Mouse (Mus musculus) ES-CJ7 (cell line): ENCODE measurements at regions not wholly inside any gene's neighbourhood (a gene's known extent, or its start where the extent isn't known, plus 50 kb on each side); places are given as distances from the start of the nearest gene placed in this dataset.

Experiments
- DNase-seq: peaks from one replicate; pipeline ENCODE4 v3.0.0; 2011; ENCODE audit warnings: low read depth, low spot score

DNA sequence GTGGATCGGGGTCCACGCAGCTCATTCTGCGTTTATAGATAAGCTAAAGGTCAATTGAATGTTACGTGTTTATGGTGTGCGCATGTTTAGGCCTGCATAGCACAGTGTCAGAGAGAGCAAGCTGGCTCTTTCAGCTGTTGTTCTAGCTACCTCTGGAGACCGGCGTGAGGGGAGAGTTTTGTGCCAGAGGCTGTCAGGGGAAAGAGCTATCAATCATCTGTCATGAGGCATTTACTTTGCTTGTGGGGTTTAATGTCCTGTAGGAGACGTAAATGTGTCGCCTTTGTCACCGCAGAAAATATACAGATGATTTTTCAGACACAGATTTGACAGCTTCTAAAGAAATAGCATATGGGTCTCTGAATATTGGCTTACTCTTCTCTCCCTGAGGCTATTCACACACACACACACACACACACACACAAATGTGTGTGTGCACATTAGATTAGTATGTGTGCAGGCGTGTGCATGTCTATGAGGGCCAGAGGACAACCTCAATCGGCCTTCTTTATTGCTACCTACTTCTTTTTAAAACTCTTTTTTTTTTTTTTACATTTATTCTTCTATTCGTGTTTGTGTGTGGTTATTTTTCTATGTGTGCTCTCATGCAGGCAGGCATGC lies 432.0 kb upstream of the Mctp2 start:
- no peak for DNase-seq

DNA sequence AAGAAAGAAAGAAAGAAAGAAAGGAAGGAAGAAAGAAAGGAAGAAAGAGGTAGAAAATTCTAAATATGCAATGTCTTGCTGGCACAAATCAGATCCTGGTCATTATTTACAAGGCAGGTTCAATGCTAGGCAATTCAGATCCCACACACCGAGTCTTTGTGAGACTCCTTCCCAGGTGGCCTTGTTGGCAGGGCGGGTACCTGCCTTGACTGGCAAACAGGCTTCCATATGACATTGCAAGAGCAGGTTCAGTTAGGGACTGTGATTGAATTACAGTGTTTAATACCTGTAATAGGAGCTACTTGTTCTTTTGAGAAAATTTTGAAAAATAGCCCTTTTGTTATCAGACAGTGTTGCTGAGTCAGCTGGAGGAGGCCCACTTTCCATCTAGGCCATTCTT lies 436.0 kb upstream of the Mctp2 start:
- DNase-seq: no peak

DNA sequence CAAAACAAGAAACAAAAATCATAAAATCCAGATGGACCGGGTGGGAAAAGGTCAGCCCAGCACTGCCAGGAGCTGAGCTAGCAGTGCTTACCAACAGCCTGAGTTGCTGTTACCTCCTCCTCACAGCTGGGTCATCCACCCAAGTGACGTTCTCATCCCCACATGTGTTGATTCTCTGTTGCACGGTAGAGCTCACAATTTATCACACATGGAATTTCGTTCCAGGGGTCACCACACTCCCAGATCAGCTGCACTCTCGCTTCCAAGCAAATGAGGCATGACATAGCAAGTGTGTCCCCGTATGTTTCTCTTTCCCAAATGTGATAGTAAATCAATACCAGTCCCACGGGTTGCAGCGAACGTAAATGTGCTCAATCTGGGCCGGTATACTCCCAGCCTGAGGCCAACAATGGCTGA lies 445.1 kb upstream of the Mctp2 start:
- DNase-seq: no peak

DNA sequence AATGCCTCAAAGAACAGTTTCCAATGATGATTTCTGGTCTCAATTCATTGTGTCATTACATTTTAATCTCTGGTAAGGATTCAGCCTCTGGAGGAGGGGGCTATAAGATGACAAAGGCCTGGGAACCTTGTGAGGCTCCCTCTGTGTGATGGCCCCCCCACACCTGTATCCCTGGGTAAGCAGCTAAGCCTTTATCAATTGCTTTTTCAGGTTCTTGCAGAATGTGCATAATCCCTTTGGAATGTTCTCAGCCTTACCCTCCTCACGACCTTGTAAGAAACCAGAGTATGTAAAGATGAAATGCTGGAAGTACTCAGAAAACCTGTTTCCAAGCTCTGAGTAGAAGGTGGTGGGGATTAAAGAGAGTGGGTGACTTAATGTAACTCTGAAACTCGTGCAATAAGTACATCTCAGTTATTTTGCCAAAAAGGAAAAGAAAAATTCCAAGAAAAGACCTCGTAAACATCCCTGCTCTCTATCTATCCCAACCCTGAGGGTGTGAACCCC lies 446.7 kb upstream of the Mctp2 start:
- DNase-seq: no peak

DNA sequence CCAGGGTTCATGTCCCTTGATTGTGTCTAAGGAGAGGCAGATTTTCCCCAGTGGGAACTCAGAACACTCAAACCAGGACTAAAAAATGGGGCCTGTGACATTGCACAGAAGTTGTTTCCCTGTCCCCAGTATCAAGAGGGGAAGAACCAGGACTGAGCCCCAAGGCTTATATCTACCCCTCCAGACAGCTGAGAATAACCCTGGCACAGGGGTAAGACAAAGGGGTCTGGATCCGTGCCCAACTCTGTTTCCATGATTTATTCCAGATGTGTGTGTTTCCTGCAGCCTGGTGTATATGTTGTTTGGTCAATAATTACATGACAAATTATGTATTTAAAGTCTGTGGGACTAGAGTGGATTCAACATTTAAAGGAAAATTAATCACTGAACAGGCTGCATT lies 456.3 kb upstream of the Mctp2 start:
- DNase-seq: no peak

DNA sequence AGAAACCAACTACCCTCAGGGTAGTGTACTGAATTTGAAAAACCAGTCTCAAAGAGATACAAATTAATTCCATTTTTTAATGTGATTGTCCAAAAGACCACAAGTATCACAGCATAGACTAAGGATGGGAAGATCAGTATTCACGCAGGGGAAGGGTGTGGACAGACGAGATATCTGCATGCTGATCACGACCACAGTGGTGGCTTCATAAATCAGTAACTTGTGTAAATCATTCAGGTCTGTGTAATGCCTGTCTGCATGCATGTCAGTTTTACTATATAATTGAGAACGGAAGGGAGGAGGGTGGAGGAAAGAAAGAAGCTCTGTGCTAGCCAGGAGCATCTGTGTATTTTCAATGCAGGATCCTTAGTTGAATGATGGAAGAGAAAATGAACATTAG lies 462.3 kb upstream of the Mctp2 start:
- no peak for DNase-seq

DNA sequence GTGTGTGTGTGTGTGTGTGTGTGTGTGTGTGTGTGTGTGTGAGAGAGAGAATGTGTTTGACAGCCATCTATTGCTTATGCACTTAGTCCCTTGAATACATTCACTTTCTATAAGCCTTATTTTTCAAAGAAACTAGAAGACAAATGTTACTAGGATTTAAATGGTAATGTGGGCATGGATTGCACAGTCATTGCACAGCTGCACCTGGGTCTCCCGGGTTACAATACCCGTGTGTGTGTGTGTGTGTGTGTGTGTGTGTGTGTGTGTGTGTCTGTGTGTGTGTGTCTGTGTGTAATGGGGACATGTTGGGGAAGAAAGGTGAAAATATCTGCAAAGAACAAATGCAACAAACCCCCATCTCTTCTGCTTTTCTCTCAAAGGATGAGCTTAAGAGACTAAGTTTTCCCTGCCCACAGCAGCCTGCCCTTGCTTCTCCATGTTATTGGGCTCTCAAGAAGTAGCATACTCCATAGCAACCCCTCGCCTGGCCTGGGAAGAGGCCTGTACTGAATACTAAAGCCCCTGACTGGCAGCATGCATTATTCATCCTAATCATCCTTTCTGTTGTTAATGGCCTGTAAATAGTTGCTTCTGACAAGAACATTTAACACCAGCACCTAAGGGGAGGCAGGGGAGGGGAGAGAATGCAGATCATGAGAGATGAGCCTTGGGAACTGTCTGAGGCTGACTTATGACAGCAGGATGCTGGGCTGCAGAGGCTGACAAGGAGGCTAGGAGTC lies 467.8 kb upstream of the Mctp2 start:
- DNase-seq: peak; percentile 11

DNA sequence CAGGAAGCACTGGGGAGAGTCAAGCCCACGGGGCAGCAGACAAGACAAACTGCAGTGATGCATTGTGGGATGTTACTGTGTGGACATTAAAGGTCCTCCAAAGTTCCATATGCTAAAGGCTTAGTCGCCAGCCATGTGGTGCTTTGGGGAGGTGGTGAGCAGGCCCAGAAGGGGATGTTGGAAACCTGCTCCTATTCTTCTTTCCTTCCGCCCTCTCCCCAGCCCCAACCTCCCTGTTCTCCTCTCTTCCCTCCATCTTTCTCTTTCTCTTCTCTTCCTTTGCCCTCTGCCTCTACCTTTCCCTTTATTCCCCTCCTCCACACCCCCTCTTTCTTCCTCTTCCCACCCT lies 468.3 kb upstream of the Mctp2 start:
- no peak for DNase-seq

DNA sequence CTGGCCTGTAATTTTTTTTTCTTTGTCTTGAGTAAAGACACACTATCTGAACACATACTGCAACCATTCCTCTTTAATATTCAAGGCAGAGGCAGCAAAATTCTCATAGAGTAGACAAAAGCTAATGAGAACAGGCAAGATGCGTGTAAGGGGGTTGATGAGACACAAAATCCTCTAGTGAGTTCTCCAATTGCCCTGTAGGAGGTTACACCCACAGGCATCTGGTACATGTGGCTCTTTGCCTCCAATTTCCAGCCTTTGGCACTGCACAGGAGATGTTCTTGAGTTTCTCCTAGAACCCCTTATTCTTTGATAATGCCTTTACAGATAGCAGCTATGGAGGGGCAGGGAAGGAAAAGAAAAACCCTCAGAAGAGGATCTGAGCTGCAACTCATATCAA lies 480.9 kb upstream of the Mctp2 start:
- no peak for DNase-seq

DNA sequence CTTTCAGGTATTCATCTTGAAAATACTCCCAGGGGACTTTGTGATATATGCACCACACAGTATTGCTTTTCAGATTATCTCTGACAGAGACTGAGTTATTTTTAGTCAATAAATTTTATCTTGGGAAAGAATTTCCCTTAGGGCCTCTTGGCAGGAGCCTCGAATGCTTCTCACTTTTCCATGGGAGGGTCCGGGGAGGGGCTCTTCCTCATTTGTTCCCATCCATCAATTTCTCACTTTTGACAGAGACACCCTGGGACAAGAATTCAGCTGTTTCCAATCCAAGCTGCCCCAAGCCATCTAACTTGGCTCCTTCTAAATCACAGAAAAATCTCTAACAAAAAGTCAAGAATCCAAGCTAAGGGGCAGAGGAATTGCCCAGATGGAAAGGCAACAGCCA lies 481.9 kb upstream of the Mctp2 start:
- no peak for DNase-seq

DNA sequence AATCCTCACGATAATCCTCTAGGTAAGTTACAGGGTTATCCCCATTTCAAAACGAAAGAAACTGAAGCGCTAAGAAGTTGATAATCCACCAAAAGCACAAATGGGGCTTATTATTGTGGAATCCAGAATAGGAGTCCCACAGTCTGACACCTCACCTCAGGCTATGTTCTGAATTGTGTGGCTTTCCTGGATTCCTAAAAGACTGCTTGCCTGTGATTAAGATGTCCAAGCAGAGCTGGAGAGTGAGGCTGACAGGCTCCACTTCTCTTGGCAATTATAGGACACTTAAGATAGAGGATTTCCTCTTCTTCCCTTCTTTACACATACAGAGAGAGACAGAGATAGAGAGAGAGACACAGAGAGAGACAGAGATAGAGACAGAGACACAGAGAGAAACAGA lies 515.7 kb upstream of the Mctp2 start:
- no peak for DNase-seq

DNA sequence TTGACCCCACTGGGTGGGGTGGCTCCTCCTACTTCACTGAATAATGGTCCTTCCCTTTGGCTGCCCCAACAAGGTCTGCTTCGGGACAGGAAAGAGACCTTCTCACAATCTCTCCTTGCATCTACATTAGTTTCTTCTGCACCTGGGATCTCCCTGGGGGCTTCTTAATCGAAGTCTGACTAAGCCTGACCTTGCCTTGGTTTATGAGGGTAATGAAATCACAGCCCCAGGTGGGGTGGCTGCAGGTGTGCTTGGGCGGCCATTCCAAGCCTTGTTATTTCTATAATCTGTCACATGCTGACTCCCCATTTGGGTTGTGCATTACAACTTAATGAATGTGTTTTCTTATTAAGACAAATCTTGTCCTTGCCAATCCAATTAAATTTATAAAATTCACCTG lies 520.2 kb upstream of the Mctp2 start:
- DNase-seq: no peak

DNA sequence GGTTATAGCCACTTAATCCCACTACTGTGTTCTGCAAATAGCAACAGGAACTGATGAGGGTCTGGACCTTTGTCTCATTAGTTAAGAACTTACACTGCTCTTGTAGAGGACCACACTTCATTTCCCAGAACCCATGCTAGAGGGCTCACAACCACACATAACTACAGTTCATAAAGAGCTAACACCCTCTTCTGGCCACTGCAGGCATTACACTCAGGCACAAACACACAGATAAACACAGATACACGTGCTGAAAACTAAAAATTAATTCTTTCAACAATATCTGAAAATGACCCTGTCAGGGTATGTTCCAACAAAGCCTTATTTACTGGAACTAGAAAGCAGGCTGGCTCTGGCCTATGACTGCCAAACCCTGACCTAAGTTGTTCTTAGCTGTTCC lies 529.0 kb upstream of the Mctp2 start:
- peak; percentile 27 for DNase-seq

DNA sequence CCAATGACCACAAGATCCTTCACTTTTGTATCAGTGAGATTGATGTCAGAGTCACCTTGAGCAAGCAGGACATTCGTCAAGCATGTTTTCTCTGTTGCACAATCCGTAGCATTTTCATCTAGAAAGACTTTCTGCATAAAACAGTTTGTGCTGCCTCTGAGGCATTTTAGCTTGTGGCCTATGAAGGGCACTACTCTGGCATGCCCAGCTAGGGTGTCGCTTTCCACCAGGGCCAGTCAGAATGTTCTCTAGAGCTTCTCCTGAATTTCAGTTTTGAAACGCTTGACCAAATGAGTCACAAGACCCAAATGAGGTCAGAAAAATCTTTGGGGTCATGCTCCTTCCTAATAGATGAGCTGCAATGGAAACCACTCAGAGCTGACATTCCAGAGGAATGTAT lies 529.6 kb upstream of the Mctp2 start:
- DNase-seq: no peak

DNA sequence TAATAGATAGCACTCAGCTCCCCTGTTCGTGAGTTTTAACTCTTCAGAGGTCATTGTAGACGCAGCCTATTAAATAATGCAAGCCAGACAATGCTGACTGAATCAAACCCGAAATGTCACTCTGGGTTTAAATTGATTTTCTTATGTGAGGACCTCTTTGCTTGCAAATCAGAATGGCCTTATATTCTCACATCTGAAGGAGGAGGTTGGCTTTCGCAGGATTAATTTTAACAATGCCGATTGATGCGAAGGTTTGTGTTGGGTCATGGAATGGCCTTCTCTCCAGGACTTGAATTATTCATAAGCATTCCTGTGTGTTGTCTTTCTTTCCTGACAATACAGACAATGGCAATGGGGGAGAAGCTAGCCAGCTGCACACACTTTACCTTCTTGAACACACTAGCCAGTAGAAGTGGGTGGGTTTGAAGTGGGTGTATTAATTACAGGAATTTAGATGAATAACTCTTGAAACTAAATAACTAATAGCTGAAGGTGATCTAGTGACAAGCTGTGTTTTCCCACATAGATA lies 530.1 kb upstream of the Mctp2 start:
- DNase-seq: no peak

DNA sequence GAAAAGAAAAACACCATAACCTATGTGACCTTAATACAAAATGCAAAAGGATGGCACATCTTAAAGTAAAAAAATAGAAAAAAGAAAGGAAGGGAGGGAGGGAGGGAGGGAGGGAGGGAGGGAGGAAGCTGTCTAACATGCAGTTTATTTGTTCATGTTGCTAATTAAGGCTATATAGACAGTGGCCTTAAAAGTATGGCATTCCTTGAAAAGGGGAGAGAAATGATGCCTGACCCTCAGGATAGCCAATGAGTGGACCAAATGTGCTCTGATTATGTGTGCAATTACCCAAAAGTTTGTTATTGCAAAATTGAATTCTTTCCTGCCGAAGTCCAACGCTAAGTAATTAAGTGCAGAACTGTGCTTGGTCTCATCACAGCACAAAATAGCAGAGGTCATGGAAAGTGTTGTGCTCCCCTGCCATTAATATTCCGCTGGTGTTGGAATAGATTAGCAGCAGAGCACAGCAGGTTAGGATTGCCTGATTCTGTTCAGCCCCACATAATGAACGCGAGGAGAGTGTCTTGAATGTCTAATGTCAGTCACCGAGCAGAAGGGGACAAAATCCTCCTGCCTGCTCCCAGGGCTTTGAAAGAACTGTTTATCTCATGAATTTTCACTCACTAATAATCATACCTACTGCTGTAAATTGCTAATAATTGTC lies 531.7 kb upstream of the Mctp2 start:
- no peak for DNase-seq

DNA sequence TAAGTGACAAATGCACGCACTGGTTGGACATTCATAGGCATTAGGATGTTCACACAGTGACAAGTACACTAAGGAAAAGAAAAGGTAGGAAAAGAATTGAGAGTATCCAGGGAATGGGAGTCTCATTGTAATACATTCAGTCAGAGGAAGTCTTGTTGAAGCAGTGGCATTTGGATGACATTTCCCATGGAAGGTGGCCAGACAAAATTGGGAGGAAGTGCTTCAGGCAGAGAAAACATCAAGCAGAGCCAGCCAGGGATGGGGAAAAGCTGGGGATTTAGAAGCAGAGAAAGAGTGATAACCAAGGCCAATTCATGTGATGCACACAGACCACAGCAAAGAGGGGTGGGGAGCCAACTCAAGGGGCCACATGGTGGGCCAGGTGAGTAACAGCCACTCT lies 524.0 kb upstream of the Rgma start:
- no peak for DNase-seq

DNA sequence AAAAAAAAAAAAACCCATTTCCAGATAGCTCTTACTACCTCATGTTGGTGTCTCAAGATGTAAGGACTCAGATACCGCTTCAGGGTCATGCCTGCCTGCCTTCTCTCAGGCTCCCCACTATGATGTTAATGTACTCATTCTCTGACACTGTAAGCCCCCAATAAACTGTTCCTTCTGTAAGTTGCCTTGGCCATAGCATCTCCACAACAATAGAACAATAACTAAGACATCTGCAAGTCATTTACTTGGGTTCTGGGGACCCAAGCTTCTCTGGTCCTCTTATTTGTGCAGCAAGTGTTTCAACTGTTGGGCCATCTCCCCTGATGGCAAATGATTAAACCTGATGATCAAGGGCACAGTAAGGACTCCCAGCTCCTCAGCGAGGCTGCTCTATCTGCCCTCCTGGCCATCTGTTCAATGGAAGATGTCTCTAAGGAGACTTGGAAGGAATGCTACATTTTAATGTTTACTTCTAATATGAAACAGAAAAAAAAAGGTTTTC lies 520.8 kb upstream of the Rgma start:
- peak; percentile 85 for DNase-seq

DNA sequence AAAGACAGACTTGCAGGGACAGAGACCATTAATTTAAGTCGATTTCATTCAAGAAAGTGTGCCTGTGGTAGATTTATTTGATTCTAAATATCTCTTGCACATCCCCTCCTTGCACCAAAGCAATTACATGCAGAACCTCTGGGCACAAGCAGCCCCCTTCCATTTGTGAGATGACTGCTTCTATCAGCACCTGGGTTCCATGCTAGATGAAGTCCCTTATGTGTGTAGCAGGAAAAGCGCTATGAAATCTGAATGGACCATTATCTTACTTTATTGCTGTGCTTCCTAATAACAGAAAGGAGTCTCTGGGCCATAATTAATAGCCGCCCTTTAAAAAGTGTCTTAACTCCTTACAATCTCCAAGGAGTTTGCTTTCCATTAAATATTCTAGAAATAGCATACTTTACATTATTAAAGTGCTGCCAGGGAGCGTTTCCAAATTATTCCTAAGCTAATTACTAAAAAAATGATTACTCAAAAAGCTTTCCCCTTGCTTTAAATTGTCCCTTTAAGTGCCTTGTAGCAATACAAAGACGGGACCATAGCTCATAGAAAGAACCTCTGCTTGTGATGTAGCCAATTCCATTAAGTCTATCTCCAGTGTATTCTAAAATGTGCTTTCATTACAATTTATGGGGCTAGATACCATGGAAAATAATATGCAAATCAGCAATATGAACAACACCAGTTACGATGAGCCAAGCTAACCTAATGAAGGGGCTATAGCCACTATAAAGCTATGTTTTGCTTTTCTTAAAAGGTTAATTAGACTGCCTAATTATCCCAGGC lies 508.1 kb upstream of the Rgma start:
- DNase-seq: no peak

DNA sequence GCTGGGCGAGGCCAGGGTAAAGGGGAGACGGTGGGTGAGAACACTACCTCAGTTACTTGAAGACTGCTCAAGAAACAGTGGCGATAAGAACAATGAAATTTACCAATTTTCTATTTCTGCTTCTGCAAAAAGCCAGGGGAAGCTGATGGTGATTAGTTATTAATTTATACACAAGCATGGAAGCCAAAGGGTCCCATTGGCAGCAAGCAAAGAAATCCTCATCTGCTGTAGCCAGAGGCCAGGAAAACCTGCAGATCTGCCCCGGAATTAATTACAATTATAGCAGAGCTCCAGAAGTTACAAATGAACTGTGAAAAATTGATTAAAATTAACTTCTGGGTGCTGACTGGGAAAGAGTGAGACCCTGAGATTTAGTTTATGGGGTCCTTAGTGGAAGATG lies 506.2 kb upstream of the Rgma start:
- no peak for DNase-seq

DNA sequence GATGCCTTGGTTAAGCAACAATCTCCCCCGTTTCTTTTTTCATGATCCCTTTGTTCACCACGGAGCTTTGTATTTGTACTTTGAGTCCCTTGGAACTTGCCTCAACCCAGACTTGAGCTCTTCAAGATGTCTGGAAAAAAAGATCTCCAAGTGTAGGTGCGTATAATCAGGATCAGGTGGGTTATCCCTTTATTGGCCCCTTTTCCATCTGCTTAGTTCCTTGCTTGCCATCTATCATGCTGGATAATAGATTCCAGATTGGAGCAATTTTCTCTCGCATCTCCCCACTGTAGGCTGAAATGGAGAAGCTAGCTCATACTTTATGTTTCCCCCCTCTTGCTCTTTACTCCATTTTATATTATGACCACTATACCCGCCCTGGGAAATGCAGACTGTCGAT lies 474.5 kb upstream of the Rgma start:
- no peak for DNase-seq

DNA sequence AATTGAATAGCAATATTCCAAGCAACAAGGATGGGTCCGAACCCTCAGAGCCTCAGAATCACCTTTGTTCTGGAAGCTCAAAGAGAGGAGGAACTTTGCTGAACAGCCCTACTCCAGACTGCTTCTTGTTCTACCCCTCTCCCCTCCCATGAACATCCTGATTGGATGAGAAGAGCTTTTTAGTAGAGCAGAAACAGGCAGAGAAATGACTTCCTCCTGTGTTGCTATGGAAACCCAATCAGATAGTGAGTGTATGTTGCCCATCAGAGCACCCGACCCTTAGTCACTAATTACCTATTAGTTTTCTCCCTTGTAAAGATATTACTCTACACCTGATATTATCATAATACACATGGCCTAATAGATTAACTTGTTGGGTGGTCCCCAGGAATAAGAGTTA lies 469.4 kb upstream of the Rgma start:
- DNase-seq: no peak
